Mouse (Mus musculus) G1E (cell line): Measurements from ENCODE around the gene Camta1. TPM values are rescaled to one million over a fixed set of nuclear protein-coding genes. Genes with fewer than 3 reads are reported as not detected.

Experiments
- ATAC-seq: 2 replicates; pipeline ENCODE4 v1.8.0; 2016; ENCODE audit warnings: mild to moderate bottlenecking; ENCODE audit not compliant: insufficient number of reproducible peaks, poor library complexity, low FRiP score, severe bottlenecking; ENCODE audit errors: extremely low read depth
- DNase-seq: peaks from one replicate; pipeline ENCODE4 v3.0.0; 2012; ENCODE audit warnings: low spot score
- H3K27me3 ChIP-seq: 2 replicates; pipeline ENCODE4 v1.6.1; 2012; ENCODE audit warnings: mild to moderate bottlenecking, low read length, inconsistent platforms; ENCODE audit not compliant: insufficient read depth
- H3K36me3 ChIP-seq: replicated peaks from 2 replicates; pipeline ENCODE3; 2012; ENCODE audit warnings: mild to moderate bottlenecking, inconsistent platforms
- H3K4me1 ChIP-seq: 2 replicates; pipeline ENCODE4 v1.6.1; 2012; ENCODE audit warnings: low read depth, low read length, inconsistent platforms, mixed read lengths; ENCODE audit not compliant: insufficient read depth
- H3K4me3 ChIP-seq: 2 replicates; pipeline ENCODE4 v1.5.1; 2012; ENCODE audit warnings: low read depth, mild to moderate bottlenecking, inconsistent platforms, low read length, moderate library complexity, mixed read lengths
- H3K9me3 ChIP-seq: replicated peaks from 2 replicates; pipeline ENCODE4 v1.6.1; 2012; ENCODE audit warnings: inconsistent platforms
- CTCF ChIP-seq: IDR thresholded peaks from 2 replicates; pipeline ENCODE4 v1.5.1; 2012; ENCODE audit warnings: low read depth, low read length, inconsistent platforms, mixed read lengths
- GATA1 ChIP-seq: IDR thresholded peaks from 2 replicates; pipeline ENCODE4 v1.6.1; 2012; ENCODE audit warnings: borderline replicate concordance, low read length, inconsistent platforms, mixed read lengths
- GATA2 ChIP-seq: IDR thresholded peaks from 2 replicates; pipeline ENCODE4 v1.6.1; 2012; ENCODE audit warnings: low read depth, low read length, inconsistent platforms, borderline replicate concordance
- POLR2AphosphoS5 ChIP-seq: IDR thresholded peaks from 2 replicates; pipeline ENCODE4 v1.6.1; 2012; ENCODE audit warnings: low read depth, low read length, inconsistent platforms; ENCODE audit not compliant: insufficient replicate concordance
- TAL1 ChIP-seq: conservative IDR thresholded peaks from 2 replicates; pipeline ENCODE4 v1.6.1; 2012; ENCODE audit warnings: low read depth, low read length, inconsistent platforms, mixed read lengths
- polyA plus RNA-seq: library from polyadenylated mRNA; stranded (reverse); fragments of >175 nt; gene quantifications from 2 replicates; pipeline ENCODE4 v1.2.3, GENCODE M21; 2012
- total RNA-seq, 2 experiments: library from RNA; stranded (forward) in 1 of 2; stranded (reverse) in 1 of 2; fragments of 200-1000 nt in 1 of 2; fragments of >200 nt in 1 of 2; fragmentation: Nextera tagmentation in 1 of 2; gene quantifications; 2 replicates each; pipeline ENCODE4 v1.2.3; 2014 to 2017

The Camta1 gene
- total and polyA plus RNA-seq, 3 experiments: 10.8 to 113 (median 25.7) TPM

DNA sequence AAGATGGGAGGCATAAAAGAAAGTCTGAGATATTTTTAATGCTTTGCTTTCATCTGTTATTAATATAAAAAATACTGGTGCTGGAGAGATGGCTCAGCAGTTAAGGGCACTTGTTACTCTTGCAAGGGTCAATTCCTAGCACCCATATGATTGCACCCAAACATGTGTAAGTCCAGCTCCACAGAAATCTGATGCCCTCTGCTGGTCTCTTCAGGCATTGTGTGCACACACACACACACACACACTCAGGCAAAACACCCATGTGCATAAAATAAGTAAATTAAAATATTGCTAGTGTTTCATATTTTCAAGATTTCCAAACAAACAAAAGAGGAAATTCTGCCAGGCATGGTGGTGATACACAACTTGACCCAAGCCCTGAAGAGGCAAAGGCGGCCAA lies 774.3 kb downstream of the Camta1 start:
- Histone ChIP-seq H3K9me3 (peaks cover 58% of the 10 kb centered on the region), H3K4me1 (no peaks in the 10 kb centered on the region), H3K4me3 (no peak overlapping the region), H3K36me3 (no peaks in the 10 kb centered on the region), H3K27me3 (no peaks in the 10 kb centered on the region)
- no peak for TF ChIP-seq POLR2AphosphoS5
- TF ChIP-seq TAL1: no peak
- TF ChIP-seq CTCF: no peak
- no peak for TF ChIP-seq GATA2
- TF ChIP-seq GATA1: no peak
- no peak for ATAC-seq
- DNase-seq: no peak

DNA sequence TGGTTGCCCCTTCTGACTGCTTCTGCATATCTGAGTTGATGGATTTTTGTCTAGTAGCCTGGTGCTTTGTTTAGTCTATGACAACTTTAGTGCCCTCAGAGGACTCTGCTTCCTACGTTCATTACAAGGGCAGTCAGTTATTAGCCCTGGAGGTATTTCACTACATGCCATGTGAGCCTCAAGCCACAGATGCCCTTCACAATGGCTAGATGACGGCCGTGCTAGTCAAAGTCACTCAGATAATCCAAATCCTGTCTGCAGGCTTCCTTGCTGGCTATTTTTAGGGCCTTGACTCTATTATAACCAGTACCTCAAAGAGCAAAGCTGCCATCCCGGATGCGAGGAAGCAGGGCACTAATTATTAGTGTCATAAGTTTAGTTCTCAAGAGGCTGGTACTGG lies 778.6 kb downstream of the Camta1 start:
- DNase-seq (no peak), ATAC-seq (no peak)
- no peaks in the 10 kb centered on the region for H3K36me3 ChIP-seq
- peaks cover 36% of the 10 kb centered on the region for H3K9me3 ChIP-seq
- no peak for TF ChIP-seq GATA2
- no peak for TF ChIP-seq CTCF
- no peak for TF ChIP-seq POLR2AphosphoS5
- TF ChIP-seq GATA1: no peak
- TF ChIP-seq TAL1: no peak
- H3K27me3 ChIP-seq: no peaks in the 10 kb centered on the region
- no peaks in the 10 kb centered on the region for H3K4me1 ChIP-seq
- no peak overlapping the region for H3K4me3 ChIP-seq

DNA sequence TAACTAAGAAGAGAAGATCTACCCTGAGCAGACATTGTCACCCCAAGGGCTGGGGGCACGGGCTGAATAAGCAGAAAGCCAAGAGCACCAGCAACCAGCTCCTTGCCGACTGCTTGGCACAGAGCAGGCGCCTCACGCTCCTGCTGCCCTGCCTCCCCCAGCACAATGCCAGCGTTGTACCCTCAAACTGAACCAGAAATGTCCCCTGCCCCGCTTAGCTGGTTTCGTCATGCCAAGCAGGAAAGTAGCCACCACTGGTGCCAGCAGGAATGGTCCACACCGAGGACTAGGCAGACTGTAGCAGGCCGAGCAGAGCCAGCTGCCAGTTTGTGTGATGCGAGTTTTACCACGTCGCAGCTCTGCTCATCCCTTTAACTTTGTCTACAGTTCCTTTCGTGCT lies 779.7 kb downstream of the Camta1 start:
- H3K4me1 ChIP-seq: no peaks in the 10 kb centered on the region
- peaks cover 34% of the 10 kb centered on the region for H3K9me3 ChIP-seq
- H3K4me3 ChIP-seq: no peak overlapping the region
- H3K27me3 ChIP-seq: no peaks in the 10 kb centered on the region
- ATAC-seq (no peak), DNase-seq (no peak)
- H3K36me3 ChIP-seq: no peaks in the 10 kb centered on the region
- no peak for TF ChIP-seq POLR2AphosphoS5
- no peak for TF ChIP-seq GATA2

DNA sequence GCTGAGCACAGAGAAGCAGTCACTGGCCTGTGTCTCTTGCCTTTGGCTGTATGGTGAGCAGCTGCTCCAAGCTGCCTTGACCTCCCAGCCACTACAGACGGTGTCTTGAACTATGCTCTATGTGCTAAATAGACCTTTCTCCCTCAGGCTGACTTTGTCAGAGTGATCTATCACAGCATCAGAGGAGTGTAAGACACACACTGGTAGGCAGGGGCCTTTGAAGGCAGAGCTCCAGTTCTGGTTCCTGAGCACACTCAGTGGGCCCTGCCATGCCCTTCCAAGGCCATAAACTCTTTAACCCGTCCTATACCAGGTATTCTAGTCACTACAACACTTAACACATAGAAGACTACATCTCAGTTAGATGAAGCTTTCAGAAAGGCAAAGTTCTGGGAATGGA lies 780.3 kb downstream of the Camta1 start:
- TF ChIP-seq TAL1: no peak
- TF ChIP-seq CTCF: no peak
- no peak for TF ChIP-seq GATA1
- TF ChIP-seq POLR2AphosphoS5: no peak
- no peak for TF ChIP-seq GATA2
- ATAC-seq: no peak
- DNase-seq: no peak
- no peaks in the 10 kb centered on the region for H3K27me3 ChIP-seq
- no peaks in the 10 kb centered on the region for H3K36me3 ChIP-seq
- no peak overlapping the region for H3K4me3 ChIP-seq
- no peaks in the 10 kb centered on the region for H3K4me1 ChIP-seq
- H3K9me3 ChIP-seq: peaks cover 31% of the 10 kb centered on the region

DNA sequence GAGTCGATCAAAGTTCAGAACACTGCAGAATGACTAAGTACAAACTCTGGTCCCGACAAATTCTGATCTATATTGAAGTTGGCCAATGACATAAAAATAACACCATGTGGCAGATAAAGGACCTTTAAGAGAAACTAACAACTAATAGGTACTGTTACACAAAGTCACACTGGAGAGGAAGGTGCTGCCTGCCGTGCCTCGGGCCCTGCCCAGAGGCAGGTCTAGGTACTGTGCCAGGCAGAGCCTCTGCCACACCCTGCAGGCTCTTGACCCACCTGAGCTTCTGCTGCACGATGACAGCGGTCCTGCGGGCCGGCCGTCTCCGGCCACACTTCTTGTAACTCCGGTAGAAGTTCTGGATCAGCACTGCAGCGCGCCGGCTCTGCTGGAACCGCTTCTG lies 786.9 kb downstream of the Camta1 start:
- DNase-seq: no peak
- H3K4me3 ChIP-seq: no peak overlapping the region
- H3K4me1 ChIP-seq: no peaks in the 10 kb centered on the region
- no peaks in the 10 kb centered on the region for H3K36me3 ChIP-seq
- no peak for TF ChIP-seq GATA2
- no peak for TF ChIP-seq POLR2AphosphoS5
- no peak for TF ChIP-seq TAL1
- TF ChIP-seq GATA1: no peak
- ATAC-seq: no peak
- H3K9me3 ChIP-seq: peaks cover 3% of the 10 kb centered on the region
- H3K27me3 ChIP-seq: peaks cover 2% of the 10 kb centered on the region; the same call in 1 of the 2 replicates

DNA sequence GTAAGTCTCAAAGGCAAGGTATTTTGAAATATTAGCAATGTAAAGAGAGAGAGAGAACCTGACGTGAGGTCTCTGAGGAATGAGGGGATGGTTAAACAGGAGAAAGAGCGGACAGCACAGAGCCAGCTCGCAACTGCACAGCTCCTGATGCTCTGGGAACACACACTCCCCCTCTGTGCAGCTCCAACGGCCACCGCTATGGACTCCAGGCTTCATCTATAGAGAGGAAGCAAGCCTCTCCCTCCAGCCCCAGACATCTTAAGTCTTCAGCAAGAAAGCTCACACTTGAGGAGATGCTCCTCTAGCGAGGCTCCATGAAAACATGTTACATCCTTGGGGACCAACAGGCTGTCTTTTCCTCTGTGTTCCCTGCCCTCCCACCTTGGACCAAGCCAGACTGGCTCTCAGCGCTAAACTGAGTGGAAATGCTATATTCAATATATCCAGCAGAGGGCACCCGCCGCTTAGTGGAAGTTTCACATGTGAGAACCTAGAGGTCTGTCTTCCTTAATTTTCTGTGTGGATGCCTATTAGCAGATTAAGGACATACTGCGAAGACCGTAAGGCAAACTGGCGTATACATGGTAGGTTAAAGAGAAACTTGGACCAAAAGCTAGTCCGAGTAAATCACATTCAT lies 788.5 kb downstream of the Camta1 start:
- Histone ChIP-seq H3K4me1 (no peaks in the 10 kb centered on the region), H3K4me3 (no peak overlapping the region), H3K9me3 (no peaks in the 10 kb centered on the region), H3K36me3 (no peaks in the 10 kb centered on the region), H3K27me3 (peaks cover 2% of the 10 kb centered on the region; the same call in 1 of the 2 replicates)
- TF ChIP-seq TAL1: no peak
- TF ChIP-seq CTCF: peak; percentile 47
- TF ChIP-seq POLR2AphosphoS5: no peak
- ATAC-seq (peak; percentile 28; the same call in 1 of the 2 replicates), DNase-seq (peak; percentile 16)

DNA sequence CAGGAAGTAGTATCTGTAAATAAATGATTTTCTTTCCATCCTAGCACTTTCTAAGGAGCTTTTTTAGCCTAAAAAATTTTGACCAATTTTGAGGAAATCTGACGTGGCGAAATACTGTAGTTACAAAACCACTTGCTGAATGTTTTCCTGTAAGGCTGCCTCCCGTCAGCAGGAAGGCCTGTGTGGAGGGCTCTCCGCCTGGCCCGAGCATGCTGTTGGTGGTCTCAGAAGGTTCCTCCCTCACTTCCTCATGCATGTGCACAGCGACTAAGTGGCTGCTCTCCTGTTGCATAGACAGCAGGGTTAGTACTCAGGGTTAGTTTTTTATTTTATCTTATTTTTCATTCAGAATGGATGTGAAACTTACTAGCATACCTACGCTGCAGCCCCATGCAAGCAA lies 790.7 kb downstream of the Camta1 start:
- Histone ChIP-seq H3K27me3 (peaks cover 2% of the 10 kb centered on the region; the same call in 1 of the 2 replicates), H3K36me3 (no peaks in the 10 kb centered on the region), H3K4me1 (no peaks in the 10 kb centered on the region), H3K9me3 (no peaks in the 10 kb centered on the region), H3K4me3 (no peak overlapping the region)
- no peak for ATAC-seq
- no peak for TF ChIP-seq CTCF
- no peak for TF ChIP-seq GATA2
- TF ChIP-seq GATA1: no peak
- no peak for DNase-seq
